ENCODE assay signal across 8 mouse cellular contexts in genomic region chr1:90026945-90027344, GRCm38 (mm10). TPM values are rescaled to one million over a fixed set of nuclear protein-coding genes. Genes with fewer than 3 reads are reported as not detected.
DNase-seq lines count a peak whose midpoint lies in the region; ATAC-seq and TF ChIP-seq lines count a peak whose summit lies in the region.

No protein-coding gene starts in this region.

- no peak overlapping the region for H3K4me2 ChIP-seq in neural tube, embryonic 15.5 days
- H3K4me2 ChIP-seq in lung, embryonic 14.5 days = no peak overlapping the region

- peak; percentile 40 to 65 for DNase-seq in heart, adult 18-20 months
- DNase-seq in heart, embryonic 10.5 days (ENCODE audit: low spot score) = no peak
- DNase-seq in neural tube, embryonic 10.5 days (ENCODE audit: extremely low spot score, low spot score) = peak; percentile 28
- peak; percentile 63 for DNase-seq in lung, embryonic 14.5 days
- no peak for DNase-seq in MN1 (ENCODE audit: low spot score)
- DNase-seq in cerebellum, adult 11-12 months = no peak

- H3K9ac ChIP-seq in neural tube, embryonic 15.5 days (replicated peaks) = no peak overlapping the region
- H3K9ac ChIP-seq in lung, embryonic 14.5 days = no peak overlapping the region

- no peak for TF ChIP-seq POLR2A in bone marrow macrophage, adult 2 months (IDR thresholded peaks at IDR 0.05; ENCODE audit: borderline replicate concordance, low read depth, low read length)

- H3K27ac ChIP-seq in heart, embryonic 10.5 days = no peak overlapping the region
- H3K27ac ChIP-seq in neural tube, embryonic 15.5 days (replicated peaks) = no peak overlapping the region
- no peak overlapping the region for H3K27ac ChIP-seq in bone marrow macrophage, adult 2 months (ENCODE audit: insufficient read depth, low read depth, low read length)
- no peak overlapping the region for H3K27ac ChIP-seq in lung, embryonic 14.5 days (ENCODE audit: low read depth)

- ATAC-seq in neural tube, embryonic 15.5 days (ENCODE audit: low FRiP score) = no peak; the same call in 1 of the 2 replicates
- ATAC-seq in lung, embryonic 14.5 days (ENCODE audit: insufficient read depth) = no peak

- H3K9me3 ChIP-seq in heart, embryonic 10.5 days = no peaks in the 10 kb centered on the region
- no peaks in the 10 kb centered on the region for H3K9me3 ChIP-seq in neural tube, embryonic 15.5 days (replicated peaks)
- H3K9me3 ChIP-seq in lung, embryonic 14.5 days (ENCODE audit: low read depth, low read length) = no peaks in the 10 kb centered on the region

- no peaks in the 10 kb centered on the region for H3K36me3 ChIP-seq in heart, embryonic 10.5 days
- H3K36me3 ChIP-seq in neural tube, embryonic 15.5 days = no peaks in the 10 kb centered on the region
- no peaks in the 10 kb centered on the region for H3K36me3 ChIP-seq in lung, embryonic 14.5 days (ENCODE audit: insufficient read depth)

- TF ChIP-seq CTCF in bone marrow macrophage, adult 2 months (IDR thresholded peaks at IDR 0.05; ENCODE audit: low read depth, low read length) = peak; percentile 15; the same call in 1 of the 2 replicates
- TF ChIP-seq CTCF in lung, embryonic 14.5 days (IDR thresholded peaks at IDR 0.05; ENCODE audit: low read depth) = peak; percentile 75

- peaks cover 11% of the 10 kb centered on the region; the same call in 1 of the 2 replicates for H3K27me3 ChIP-seq in heart, embryonic 10.5 days (ENCODE audit: insufficient read depth, poor library complexity, severe bottlenecking)
- H3K27me3 ChIP-seq in neural tube, embryonic 15.5 days (replicated peaks) = no peaks in the 10 kb centered on the region
- no peaks in the 10 kb centered on the region for H3K27me3 ChIP-seq in lung, embryonic 14.5 days (ENCODE audit: insufficient read depth, low read length)

- WGBS in heart, embryonic 10.5 days = 26% methylated on average over 3 of the region's 3 CpGs
- 21% methylated on average over 3 of the region's 3 CpGs for WGBS in neural tube, embryonic 15.5 days
- 19% methylated on average over 3 of the region's 3 CpGs for WGBS in lung, embryonic 14.5 days

- 0 out of 2 replicates have a peak, but pooled peaks cover 3% of the 10 kb centered on the region for H3K4me1 ChIP-seq in heart, embryonic 10.5 days
- H3K4me1 ChIP-seq in neural tube, embryonic 15.5 days = no peaks in the 10 kb centered on the region
- no peaks in the 10 kb centered on the region for H3K4me1 ChIP-seq in bone marrow macrophage, adult 2 months (ENCODE audit: control insufficient read depth, insufficient read depth, low read length)
- no peaks in the 10 kb centered on the region for H3K4me1 ChIP-seq in lung, embryonic 14.5 days (ENCODE audit: insufficient read depth)

- H3K4me3 ChIP-seq in heart, embryonic 10.5 days = no peak overlapping the region
- no peak overlapping the region for H3K4me3 ChIP-seq in neural tube, embryonic 15.5 days (replicated peaks)
- H3K4me3 ChIP-seq in bone marrow macrophage, adult 2 months (ENCODE audit: insufficient read depth, low read length) = no peak overlapping the region
- no peak overlapping the region for H3K4me3 ChIP-seq in lung, embryonic 14.5 days (ENCODE audit: low read depth, low read length)

RNA-seq across cellular contexts. Expression of gene Asb18, which starts 12.5 kb away (rescaled TPM):
- total RNA-seq in heart, adult 18-20 months (2021) = 10 to 100 TPM; 21.0 to 24.9 TPM
- 0.63 and 0.93 TPM in 2 replicates for polyA plus RNA-seq in heart, embryonic 10.5 days (2016; fragmentation: Nextera tagmentation; extraction: Ambion mirVana)
- 0.64 and 0.72 TPM in 2 replicates for polyA plus RNA-seq in neural tube, embryonic 15.5 days (2015; fragmentation: Nextera tagmentation; extraction: Ambion mirVana)
- not detected in 2 replicates for polyA plus RNA-seq in bone marrow macrophage, adult 2 months (2012; ENCODE audit: insufficient read depth, insufficient read length, missing spikeins)
- polyA plus RNA-seq in lung, embryonic 14.5 days (2014; fragmentation: Nextera tagmentation; extraction: Ambion mirVana) = 0.11 TPM in 1 of 2 replicates, not detected in the other

Comparison
In these comparisons a context has a peak if more than half of its experiments do, and no peak if none do; other contexts are left out.
1. DNase-seq: peak in heart, adult 18-20 months (2 of 2), neural tube, embryonic 10.5 days (single experiment) and lung, embryonic 14.5 days (single experiment); none in heart, embryonic 10.5 days (single experiment), MN1 (single experiment) and cerebellum, adult 11-12 months (single experiment).